Mouse (Mus musculus) limb, embryonic 14.5 days (tissue): ENCODE data around the gene Litaf. TPM values are rescaled to one million over a fixed set of nuclear protein-coding genes. Genes with fewer than 3 reads are reported as not detected.

Experiments used
- ATAC-seq: fragments of 200-750 bp; cut with Nextera tagmentation; 2 replicates; pipeline ENCODE4 v1.8.0; 2017; ENCODE audit warnings: low read depth, moderate number of reproducible peaks, moderate TSS enrichment; ENCODE audit not compliant: low FRiP score
- DNase-seq: peaks from one replicate; pipeline ENCODE4 v3.0.0-alpha.2; 2015; ENCODE audit warnings: low spot score
- H3K27ac ChIP-seq: fragments of 300-500 bp; sonication (generic); replicated peaks from 2 replicates; pipeline ENCODE4 v1.5.1; 2014; ENCODE audit warnings: low read depth, mild to moderate bottlenecking, low read length, moderate library complexity, mixed read lengths
- H3K27me3 ChIP-seq: fragments of 300-500 bp; sonication (generic); 2 replicates; pipeline ENCODE4 v1.6.1; 2014; ENCODE audit warnings: low read length, mixed read lengths; ENCODE audit not compliant: control insufficient read depth, insufficient read depth
- H3K36me3 ChIP-seq: fragments of 300-500 bp; sonication (generic); 2 replicates; pipeline ENCODE4 v1.6.1; 2014; ENCODE audit warnings: mild to moderate bottlenecking, low read length, moderate library complexity, mixed read lengths; ENCODE audit not compliant: control insufficient read depth, insufficient read depth
- H3K4me1 ChIP-seq: fragments of 300-500 bp; sonication (generic); 2 replicates; pipeline ENCODE4 v1.6.1; 2014; ENCODE audit warnings: antibody characterized with exemption, low read length, mixed read lengths; ENCODE audit not compliant: control insufficient read depth, insufficient read depth
- H3K4me2 ChIP-seq: fragments of 300-500 bp; sonication (generic); replicated peaks from 2 replicates; pipeline ENCODE4 v1.6.1; 2014; ENCODE audit warnings: low read depth, mild to moderate bottlenecking, low read length, moderate library complexity; ENCODE audit not compliant: severe bottlenecking
- H3K4me3 ChIP-seq: fragments of 300-500 bp; sonication (generic); replicated peaks from 2 replicates; pipeline ENCODE4 v1.5.1; 2014; ENCODE audit warnings: low read length
- H3K9ac ChIP-seq: fragments of 300-500 bp; sonication (generic); 2 replicates; pipeline ENCODE4 v1.6.1; 2014; ENCODE audit warnings: mild to moderate bottlenecking, low read depth, low read length, moderate library complexity; ENCODE audit not compliant: severe bottlenecking
- H3K9me3 ChIP-seq: fragments of 300-500 bp; sonication (generic); 2 replicates; pipeline ENCODE4 v1.6.1; 2016; ENCODE audit warnings: low read length; ENCODE audit not compliant: control insufficient read depth
- POLR2A ChIP-seq: fragments of 200-500 bp; IDR thresholded peaks from 2 replicates; pipeline ENCODE4 v1.8.0; 2012; ENCODE audit warnings: inconsistent platforms, mild to moderate bottlenecking, moderate library complexity, borderline replicate concordance; ENCODE audit not compliant: insufficient read depth, insufficient read length; ENCODE audit errors: extremely low read depth
- WGBS: fragments of 180-500 bp; shearing (Covaris S2); extraction: QIAGEN DNeasy Blood & Tissue Kit; methylation state at CpG from one replicate; pipeline ENCODE4 v1.1.7; 2014; 5-methylcytosine and 5-hydroxymethylcytosine counted together
- polyA plus RNA-seq, 2 experiments: library from polyadenylated mRNA; depleted of rRNA in 1 of 2; stranded (reverse) in 1 of 2; unstranded in 1 of 2; fragments of >200 nt; fragmentation: Nextera tagmentation in 1 of 2; extraction: Ambion mirVana in 1 of 2; gene quantifications; 2 replicates each; pipeline versions ENCODE4 v1.2.1 to v1.2.3; 2012 to 2014

The Litaf gene
- polyA plus RNA-seq, 2 experiments = 79.8 to 103 TPM

- no peak for ATAC-seq
- Histone ChIP-seq H3K27ac (no peak overlapping the region), H3K4me1 (peaks cover 26% of the 10 kb centered on the region), H3K4me3 (no peak overlapping the region), H3K4me2 (no peak overlapping the region), H3K9me3 (no peaks in the 10 kb centered on the region), H3K9ac (no peak overlapping the region), H3K36me3 (peaks cover 56% of the 10 kb centered on the region), H3K27me3 (no peaks in the 10 kb centered on the region)
- DNase-seq = no peak
- no peak for TF ChIP-seq POLR2A
- 91% methylated on average over 4 of the region's 4 CpGs for WGBS
Observed at GRCm38 (mm10) chr16:11071887-11072286, 5.9 kb upstream of the Litaf start.

- Histone ChIP-seq H3K9ac (no peak overlapping the region), H3K4me3 (no peak overlapping the region), H3K9me3 (no peaks in the 10 kb centered on the region), H3K27ac (no peak overlapping the region), H3K4me1 (peaks cover 26% of the 10 kb centered on the region), H3K4me2 (no peak overlapping the region), H3K36me3 (peaks cover 51% of the 10 kb centered on the region), H3K27me3 (no peaks in the 10 kb centered on the region)
- ATAC-seq (no peak), DNase-seq (no peak)
- 89% methylated on average over 5 of the region's 5 CpGs for WGBS
- TF ChIP-seq POLR2A = no peak
Observed at GRCm38 (mm10) chr16:11071176-11071575, 5.2 kb upstream of the Litaf start.

GRCm38 (mm10) chr16:11069710-11070420 lies 3.9 kb upstream of the Litaf start:
- H3K4me3 ChIP-seq = no peak overlapping the region
- H3K9me3 ChIP-seq = no peaks in the 10 kb centered on the region
- peaks cover 38% of the 10 kb centered on the region for H3K36me3 ChIP-seq
- no peak overlapping the region for H3K9ac ChIP-seq
- H3K27ac ChIP-seq = 0 out of 2 replicates have a peak overlapping the region, but pooled peaks have one; percentile 13
- peaks cover 34% of the 10 kb centered on the region for H3K4me1 ChIP-seq
- H3K27me3 ChIP-seq = no peaks in the 10 kb centered on the region
- ATAC-seq (no peak), DNase-seq (no peak)
- no peak overlapping the region for H3K4me2 ChIP-seq
- WGBS = 73% methylated on average over 7 of the region's 7 CpGs
- TF ChIP-seq POLR2A = no peak

GRCm38 (mm10) chr16:11069271-11069670 lies 3.3 kb upstream of the Litaf start:
- H3K36me3 ChIP-seq = peaks cover 33% of the 10 kb centered on the region
- no peak for TF ChIP-seq POLR2A
- no peak overlapping the region for H3K4me3 ChIP-seq
- H3K4me2 ChIP-seq = no peak overlapping the region
- WGBS = 72% methylated on average over 6 of the region's 6 CpGs
- no peak overlapping the region for H3K9ac ChIP-seq
- DNase-seq (no peak), ATAC-seq (no peak)
- 0 out of 2 replicates have a peak overlapping the region, but pooled peaks have one; percentile 13 for H3K27ac ChIP-seq
- no peaks in the 10 kb centered on the region for H3K9me3 ChIP-seq
- H3K4me1 ChIP-seq = peaks cover 37% of the 10 kb centered on the region
- H3K27me3 ChIP-seq = no peaks in the 10 kb centered on the region

DNA sequence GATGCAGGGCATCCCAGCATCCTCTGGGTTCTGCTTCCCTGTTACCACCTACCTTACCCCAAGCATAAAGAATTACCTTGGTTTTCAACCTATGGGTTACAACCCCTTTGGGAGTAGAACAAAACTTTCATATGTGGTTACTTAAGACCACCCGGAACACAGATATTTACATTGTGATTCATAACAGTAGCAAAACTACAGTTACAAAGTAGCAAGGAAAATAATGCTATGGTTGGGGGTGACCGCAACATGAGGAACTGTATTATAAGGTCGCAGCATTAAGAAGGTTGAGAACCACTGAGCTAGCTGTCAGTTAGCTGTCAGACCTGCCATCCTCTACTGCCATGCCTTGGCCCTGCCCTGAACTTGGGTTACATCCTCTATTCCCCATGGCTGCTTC lies 2.7 kb upstream of the Litaf start:
- Histone ChIP-seq H3K4me1 (peaks cover 37% of the 10 kb centered on the region), H3K4me3 (no peak overlapping the region), H3K27ac (no peak overlapping the region), H3K27me3 (no peaks in the 10 kb centered on the region), H3K36me3 (peaks cover 27% of the 10 kb centered on the region), H3K9ac (no peak overlapping the region), H3K4me2 (no peak overlapping the region), H3K9me3 (no peaks in the 10 kb centered on the region)
- ATAC-seq = no peak
- DNase-seq = no peak
- 83% methylated on average over 3 of the region's 3 CpGs for WGBS
- TF ChIP-seq POLR2A = no peak
